8 mouse cellular contexts compared by ENCODE assay signal in the genomic region with DNA sequence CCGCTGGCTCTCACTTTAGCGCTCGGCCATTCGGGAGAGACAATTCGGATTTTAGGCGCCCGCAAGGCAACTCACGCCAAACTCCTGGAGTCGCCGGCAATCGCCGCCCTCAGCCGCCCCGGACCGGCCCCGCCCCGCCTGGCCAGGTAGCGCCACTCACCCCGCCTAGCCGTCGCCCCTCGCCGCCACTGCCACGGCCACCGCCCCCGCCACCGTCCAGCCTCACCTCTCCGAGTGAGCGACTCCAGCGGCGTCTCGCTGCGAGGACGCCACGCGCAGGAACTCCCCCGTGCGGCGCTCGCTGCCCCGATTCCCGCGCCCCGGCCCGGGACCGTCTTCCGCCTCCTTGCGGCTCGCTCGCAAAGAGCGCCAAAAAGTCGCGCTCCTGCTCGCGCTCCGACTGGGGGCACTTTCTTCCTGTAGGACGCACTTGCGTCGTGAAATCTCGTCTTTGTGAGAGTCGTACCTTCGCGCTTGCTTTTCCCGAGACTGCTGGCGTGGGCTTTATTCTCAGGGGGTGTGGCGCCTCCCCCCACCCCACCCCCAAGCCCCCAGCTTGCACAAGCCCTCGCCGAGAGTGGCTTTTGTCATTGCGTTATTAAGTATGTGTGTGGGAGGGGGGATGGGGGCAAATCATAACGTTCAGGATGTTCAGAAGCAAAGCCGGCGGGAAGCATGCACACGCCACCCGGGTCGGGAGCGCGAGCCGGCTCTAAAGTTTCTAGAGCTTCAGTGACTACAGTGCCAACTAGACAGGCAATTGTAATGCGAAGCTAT. TPM values are rescaled to one million over a fixed set of nuclear protein-coding genes. Genes with fewer than 3 reads are reported as not detected.
DNase-seq lines count a peak whose midpoint lies in the region; ATAC-seq lines count a peak whose summit lies in the region.

No protein-coding gene starts in this region.

- no peaks in the 10 kb centered on the region for H3K9me3 ChIP-seq in heart, embryonic 15.5 days (replicated peaks)

- peak; percentile 44 for DNase-seq in 3T3-L1 (ENCODE audit: low read depth, low spot score)
- peak; percentile 4 for DNase-seq in NIH3T3 (ENCODE audit: low read depth)
- DNase-seq in embryo, embryonic 10 days (ENCODE audit: low spot score) = peak; percentile 55
- peak; percentile 27 to 65 for DNase-seq in kidney, postnatal 25 days
- DNase-seq in spleen, postnatal 14 days (ENCODE audit: low spot score in 2 of 2) = peak; percentile 23 to 48
- no peak for DNase-seq in MN1 (ENCODE audit: low spot score)

- H3K4me2 ChIP-seq in heart, embryonic 15.5 days = peak overlapping the region; percentile 79

- no peaks in the 10 kb centered on the region for H3K4me1 ChIP-seq in heart, embryonic 15.5 days (replicated peaks)

- no peaks in the 10 kb centered on the region for H3K36me3 ChIP-seq in heart, embryonic 15.5 days

- peak overlapping the region; percentile 68 for H3K27ac ChIP-seq in heart, embryonic 15.5 days

- 0 out of 2 replicates have a peak, but pooled peaks have one; percentile 31 for ATAC-seq in heart, embryonic 15.5 days (replicated peaks; ENCODE audit: insufficient number of reproducible peaks, insufficient read depth, low FRiP score, low read depth)
- peak; percentile 56 for ATAC-seq in megakaryocyte-erythroid progenitor cell, adult 5-6 weeks (replicated peaks; ENCODE audit: low FRiP score, low TSS enrichment, poor library complexity, severe bottlenecking)

- 0 out of 2 replicates have a peak, but pooled peaks cover 4% of the 10 kb centered on the region for H3K27me3 ChIP-seq in heart, embryonic 15.5 days

- peak overlapping the region; percentile 52 for H3K9ac ChIP-seq in heart, embryonic 15.5 days

- peak overlapping the region; percentile 64 for H3K4me3 ChIP-seq in heart, embryonic 15.5 days

- 16% methylated on average over 72 of the region's 79 CpGs for WGBS in heart, embryonic 15.5 days

RNA-seq across cellular contexts. Expression of gene Mbnl3, which starts 0.6 kb away (rescaled TPM):
- polyA plus RNA-seq in heart, embryonic 15.5 days (2015; fragmentation: Nextera tagmentation; extraction: Ambion mirVana) = 4.7 and 6.6 TPM in 2 replicates
- total RNA-seq in megakaryocyte-erythroid progenitor cell, adult 5-6 weeks (2014; fragmentation: Nextera tagmentation) = 45.1 and 48.7 TPM in 2 replicates
- 43.8 and 43.9 TPM in 2 replicates for total RNA-seq in megakaryocyte-erythroid progenitor cell, adult 5-6 weeks (2017)
